Mouse (Mus musculus) midbrain, embryonic 13.5 days (tissue): ENCODE measurements at regions not wholly inside any gene's neighbourhood (a gene's known extent, or its start where the extent isn't known, plus 50 kb on each side); places are given as distances from the start of the nearest gene placed in this dataset.

Experiments used
- ATAC-seq: fragments of 200-750 bp; cut with Nextera tagmentation; 2 replicates; pipeline ENCODE4 v1.8.0; 2017; ENCODE audit warnings: mild to moderate bottlenecking, moderate TSS enrichment, moderate library complexity
- H3K27ac ChIP-seq: fragments of 300-500 bp; sonication (generic); 2 replicates; pipeline ENCODE4 v1.5.1; 2015; ENCODE audit warnings: inconsistent platforms, mild to moderate bottlenecking, moderate library complexity
- H3K27me3 ChIP-seq: fragments of 300-500 bp; sonication (generic); 2 replicates; pipeline ENCODE4 v1.6.1; 2015; ENCODE audit warnings: mild to moderate bottlenecking, inconsistent platforms
- H3K36me3 ChIP-seq: fragments of 300-500 bp; sonication (generic); 2 replicates; pipeline ENCODE4 v1.6.1; 2015; ENCODE audit warnings: mild to moderate bottlenecking, inconsistent platforms
- H3K4me1 ChIP-seq: fragments of 300-500 bp; sonication (generic); replicated peaks from 2 replicates; pipeline ENCODE4 v1.6.1; 2015; ENCODE audit warnings: inconsistent platforms
- H3K4me2 ChIP-seq: fragments of 300-500 bp; sonication (generic); replicated peaks from 2 replicates; pipeline ENCODE4 v1.6.1; 2015; ENCODE audit warnings: moderate library complexity, mild to moderate bottlenecking, inconsistent platforms
- H3K4me3 ChIP-seq: fragments of 300-500 bp; sonication (generic); replicated peaks from 2 replicates; pipeline ENCODE4 v1.5.1; 2015; ENCODE audit warnings: mild to moderate bottlenecking, inconsistent platforms
- H3K9ac ChIP-seq: fragments of 300-500 bp; sonication (generic); replicated peaks from 2 replicates; pipeline ENCODE4 v1.6.1; 2015; ENCODE audit warnings: mild to moderate bottlenecking, inconsistent platforms
- H3K9me3 ChIP-seq: fragments of 300-500 bp; sonication (generic); 2 replicates; pipeline ENCODE4 v1.6.1; 2016; ENCODE audit warnings: mild to moderate bottlenecking, inconsistent platforms
- WGBS: fragments of 180-500 bp; shearing (Covaris S2); methylation state at CpG from one replicate; pipeline ENCODE4 v1.1.7; 2015; 5-methylcytosine and 5-hydroxymethylcytosine counted together

DNA sequence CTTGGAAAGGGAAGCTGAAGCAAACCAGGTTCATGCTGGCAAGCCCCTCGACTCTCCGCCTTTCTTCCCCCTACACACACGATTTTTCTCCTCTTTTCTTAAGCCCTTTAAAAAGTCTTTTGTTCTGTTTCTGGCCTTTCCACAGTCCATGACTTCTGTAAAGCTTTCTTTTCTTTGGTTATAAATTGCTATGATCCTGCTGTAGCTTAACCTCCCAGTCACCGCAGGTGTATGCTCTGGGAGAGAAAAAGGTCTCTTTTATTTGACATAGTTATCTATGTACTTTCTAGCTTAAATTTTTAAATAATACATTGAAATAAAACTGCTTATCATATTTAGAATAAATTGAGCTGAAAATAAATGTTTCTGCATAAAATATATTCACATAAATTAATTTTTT, 813.0 kb downstream of the Slitrk6 start:
- Histone ChIP-seq H3K36me3 (no peaks in the 10 kb centered on the region), H3K4me2 (no peak overlapping the region), H3K4me3 (no peak overlapping the region), H3K27me3 (no peaks in the 10 kb centered on the region), H3K27ac (no peak overlapping the region), H3K4me1 (no peaks in the 10 kb centered on the region), H3K9ac (no peak overlapping the region), H3K9me3 (no peaks in the 10 kb centered on the region)
- no peak for ATAC-seq
- 63% methylated on average over 4 of the region's 4 CpGs for WGBS

DNA sequence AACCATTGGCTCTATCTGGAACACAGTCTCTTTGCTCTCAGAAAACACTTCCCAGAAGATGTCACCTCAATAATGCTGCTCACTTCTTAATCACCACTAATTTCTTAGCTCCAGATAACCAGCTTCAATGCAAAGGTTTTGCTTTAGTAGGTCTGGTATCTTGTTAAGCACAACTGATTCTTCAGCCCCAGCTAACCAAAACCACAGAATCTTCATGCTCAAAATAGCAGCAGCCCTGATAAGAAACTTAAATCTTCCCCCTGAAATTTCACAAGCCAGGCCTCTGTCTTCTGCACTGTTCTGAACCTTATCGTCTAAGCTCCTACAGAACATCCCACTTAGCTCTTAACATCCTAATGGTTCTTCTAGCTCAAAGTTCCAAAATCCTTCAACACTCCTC, 813.8 kb downstream of the Slitrk6 start:
- Histone ChIP-seq H3K27ac (no peak overlapping the region), H3K9ac (no peak overlapping the region), H3K4me2 (no peak overlapping the region), H3K4me1 (no peaks in the 10 kb centered on the region), H3K4me3 (no peak overlapping the region), H3K27me3 (no peaks in the 10 kb centered on the region), H3K9me3 (no peaks in the 10 kb centered on the region), H3K36me3 (no peaks in the 10 kb centered on the region)
- no peak for ATAC-seq
- 88% methylated on average over 1 of the region's 1 CpGs for WGBS

DNA sequence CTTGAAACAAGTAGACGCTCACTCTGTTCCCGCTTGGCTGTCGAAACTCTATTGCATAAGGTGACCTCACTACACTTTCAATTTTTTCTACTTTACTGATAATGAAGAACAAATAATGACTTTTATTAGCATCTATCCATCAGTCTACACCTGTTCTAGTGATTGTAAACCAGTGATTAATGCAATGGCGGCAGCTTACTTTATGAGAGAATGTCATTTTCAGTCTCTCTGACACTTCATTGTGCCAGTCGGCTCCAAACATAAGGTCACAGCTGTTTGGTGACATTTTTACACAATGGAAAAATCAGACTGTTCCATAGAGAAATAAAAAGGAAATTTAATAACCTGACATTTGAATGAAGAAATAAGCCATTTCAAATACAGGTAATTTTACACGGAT, 817.5 kb downstream of the Slitrk6 start:
- no peak overlapping the region for H3K27ac ChIP-seq
- no peaks in the 10 kb centered on the region for H3K36me3 ChIP-seq
- no peaks in the 10 kb centered on the region for H3K4me1 ChIP-seq
- no peak overlapping the region for H3K4me2 ChIP-seq
- no peak overlapping the region for H3K4me3 ChIP-seq
- ATAC-seq = no peak
- H3K9ac ChIP-seq = no peak overlapping the region
- WGBS = 89% methylated on average over 6 of the region's 6 CpGs
- no peaks in the 10 kb centered on the region for H3K9me3 ChIP-seq
- no peaks in the 10 kb centered on the region for H3K27me3 ChIP-seq

DNA sequence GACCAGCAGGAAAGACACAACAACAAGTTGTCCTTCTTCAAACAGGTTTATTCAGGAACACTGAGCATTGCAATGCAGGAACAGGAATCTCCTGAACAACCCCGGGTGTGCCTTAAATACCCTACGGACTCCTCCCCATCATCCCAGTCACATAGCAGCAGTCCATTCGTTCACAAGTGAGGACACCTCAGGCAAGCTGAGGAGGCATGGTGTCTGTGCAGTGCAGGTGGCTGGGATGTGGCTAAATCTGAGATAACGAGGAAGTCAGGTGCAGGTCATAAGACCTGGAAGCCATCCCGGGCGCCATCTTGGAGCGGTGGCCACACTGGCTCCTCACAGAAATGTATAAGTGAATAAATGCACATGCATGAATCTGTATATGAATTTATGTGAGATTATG, 826.0 kb downstream of the Slitrk6 start:
- Histone ChIP-seq H3K4me3 (no peak overlapping the region), H3K4me1 (no peaks in the 10 kb centered on the region), H3K9me3 (no peaks in the 10 kb centered on the region), H3K27ac (no peak overlapping the region), H3K4me2 (no peak overlapping the region), H3K36me3 (no peaks in the 10 kb centered on the region), H3K9ac (no peak overlapping the region), H3K27me3 (no peaks in the 10 kb centered on the region)
- 94% methylated on average over 7 of the region's 7 CpGs for WGBS
- no peak for ATAC-seq

DNA sequence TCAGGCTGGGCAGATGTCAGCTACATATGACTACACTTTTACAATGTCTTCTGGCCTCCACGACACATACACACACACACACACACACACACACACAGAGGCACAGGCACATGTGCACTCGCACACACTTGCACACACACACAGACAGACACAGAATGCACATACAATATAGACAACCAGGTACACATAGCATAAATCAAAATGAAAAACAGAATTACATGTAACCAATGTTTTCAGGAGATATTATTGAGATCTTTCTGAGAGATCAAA, 863.1 kb downstream of the Slitrk6 start:
- no peak for ATAC-seq
- Histone ChIP-seq H3K9me3 (no peaks in the 10 kb centered on the region), H3K27ac (no peak overlapping the region), H3K4me1 (no peaks in the 10 kb centered on the region), H3K9ac (no peak overlapping the region), H3K27me3 (no peaks in the 10 kb centered on the region), H3K36me3 (no peaks in the 10 kb centered on the region), H3K4me3 (no peak overlapping the region), H3K4me2 (no peak overlapping the region)
- WGBS = 86% methylated on average over 2 of the region's 2 CpGs

DNA sequence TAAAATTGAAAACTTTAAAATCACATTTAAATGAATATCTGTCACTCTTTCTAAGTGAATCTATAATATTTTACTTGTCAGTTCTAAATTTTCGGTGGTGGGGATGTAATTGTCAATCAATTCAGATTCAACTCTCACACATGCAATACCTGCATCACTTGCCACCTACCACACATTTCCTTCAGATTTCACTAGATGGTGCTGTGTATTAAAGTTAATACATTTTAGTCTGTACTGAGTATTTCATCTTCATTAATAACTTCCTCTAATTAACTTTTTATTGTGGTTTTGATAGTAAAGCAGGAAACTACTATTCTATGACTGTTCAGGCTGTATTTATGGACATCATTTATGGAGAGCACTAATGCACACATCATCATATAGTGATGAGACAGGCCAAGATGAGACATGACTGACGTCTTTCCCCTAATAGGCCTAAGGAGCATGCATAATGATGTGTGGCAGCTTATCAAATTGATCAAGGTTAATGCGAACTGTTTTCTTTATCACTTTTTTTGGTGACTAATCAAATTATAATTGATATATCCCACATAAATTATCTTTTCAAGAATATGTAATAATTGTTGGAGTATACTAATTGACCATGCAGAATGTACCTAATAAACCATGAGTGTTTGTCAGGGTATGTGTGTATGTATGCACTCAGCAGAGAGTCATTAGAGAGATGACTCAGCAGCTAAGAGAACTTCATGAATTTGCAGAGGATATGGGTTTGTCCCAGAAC, 863.6 kb downstream of the Slitrk6 start:
- 78% methylated on average over 3 of the region's 3 CpGs for WGBS
- H3K36me3 ChIP-seq = no peaks in the 10 kb centered on the region
- H3K27ac ChIP-seq = no peak overlapping the region
- H3K4me3 ChIP-seq = no peak overlapping the region
- H3K4me1 ChIP-seq = no peaks in the 10 kb centered on the region
- no peaks in the 10 kb centered on the region for H3K27me3 ChIP-seq
- H3K9ac ChIP-seq = no peak overlapping the region
- H3K9me3 ChIP-seq = no peaks in the 10 kb centered on the region
- peak; percentile 82 for ATAC-seq
- no peak overlapping the region for H3K4me2 ChIP-seq

DNA sequence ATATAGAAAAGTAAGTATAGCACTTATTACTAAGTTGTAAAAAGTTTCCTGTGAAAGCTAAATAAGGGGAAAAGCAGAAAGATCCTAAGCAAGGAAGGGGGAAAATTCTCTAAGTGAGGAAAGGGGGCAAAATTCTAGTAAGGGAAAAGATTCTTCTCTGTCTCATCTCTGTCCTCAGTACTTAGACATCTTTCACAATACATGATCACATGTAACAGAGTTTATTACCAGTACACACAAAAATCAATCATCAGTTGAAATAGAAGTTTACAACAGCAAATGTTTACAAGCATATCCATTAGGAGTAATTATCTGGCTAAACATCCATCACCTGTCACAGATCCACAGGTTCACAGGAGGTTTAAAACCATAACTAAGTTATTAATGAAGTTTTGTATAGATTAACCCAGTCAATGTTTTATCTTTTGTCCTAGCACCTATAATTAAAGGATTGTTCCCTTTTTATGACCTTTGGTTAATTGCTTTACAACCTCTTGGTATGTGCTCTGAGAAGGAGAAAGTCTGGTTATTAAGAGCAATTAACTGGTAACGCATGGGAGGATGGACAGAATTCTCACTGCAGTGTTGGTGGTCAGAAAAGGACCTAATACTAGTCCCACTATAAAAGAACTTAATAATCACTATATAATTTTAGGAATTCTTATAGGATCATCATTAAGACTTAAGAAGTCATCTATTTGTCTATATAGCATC, 877.8 kb downstream of the Slitrk6 start:
- H3K27me3 ChIP-seq = no peaks in the 10 kb centered on the region
- H3K4me2 ChIP-seq = no peak overlapping the region
- no peaks in the 10 kb centered on the region for H3K4me1 ChIP-seq
- H3K9ac ChIP-seq = no peak overlapping the region
- H3K9me3 ChIP-seq = no peaks in the 10 kb centered on the region
- no peak overlapping the region for H3K4me3 ChIP-seq
- H3K27ac ChIP-seq = no peak overlapping the region
- H3K36me3 ChIP-seq = no peaks in the 10 kb centered on the region
- 91% methylated on average over 1 of the region's 1 CpGs for WGBS
- no peak for ATAC-seq

DNA sequence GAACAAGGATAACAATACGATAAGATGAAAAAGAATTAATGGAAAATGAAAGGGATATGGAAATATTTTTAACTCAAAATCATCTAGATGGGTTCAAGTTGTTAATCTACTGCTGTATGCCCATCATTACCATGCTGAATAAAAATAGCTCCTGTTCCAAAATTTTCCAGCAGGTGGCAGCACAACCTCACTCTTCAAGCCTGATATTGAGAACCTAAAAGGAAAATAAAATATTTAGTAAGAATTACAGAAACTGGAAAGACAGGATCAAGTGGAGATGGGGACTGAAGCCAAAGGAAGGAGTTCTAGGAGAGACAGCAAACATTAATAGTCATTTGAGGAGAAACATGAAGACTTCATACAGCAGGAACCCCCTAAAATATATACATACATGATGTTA, 880.7 kb downstream of the Slitrk6 start:
- Histone ChIP-seq H3K4me2 (no peak overlapping the region), H3K27ac (no peak overlapping the region), H3K9ac (no peak overlapping the region), H3K4me3 (no peak overlapping the region), H3K4me1 (no peaks in the 10 kb centered on the region), H3K9me3 (no peaks in the 10 kb centered on the region), H3K36me3 (no peaks in the 10 kb centered on the region), H3K27me3 (no peaks in the 10 kb centered on the region)
- 0 out of 2 replicates have a peak, but pooled peaks have one; percentile 37 for ATAC-seq
- 10% methylated on average over 1 of the region's 1 CpGs for WGBS

DNA sequence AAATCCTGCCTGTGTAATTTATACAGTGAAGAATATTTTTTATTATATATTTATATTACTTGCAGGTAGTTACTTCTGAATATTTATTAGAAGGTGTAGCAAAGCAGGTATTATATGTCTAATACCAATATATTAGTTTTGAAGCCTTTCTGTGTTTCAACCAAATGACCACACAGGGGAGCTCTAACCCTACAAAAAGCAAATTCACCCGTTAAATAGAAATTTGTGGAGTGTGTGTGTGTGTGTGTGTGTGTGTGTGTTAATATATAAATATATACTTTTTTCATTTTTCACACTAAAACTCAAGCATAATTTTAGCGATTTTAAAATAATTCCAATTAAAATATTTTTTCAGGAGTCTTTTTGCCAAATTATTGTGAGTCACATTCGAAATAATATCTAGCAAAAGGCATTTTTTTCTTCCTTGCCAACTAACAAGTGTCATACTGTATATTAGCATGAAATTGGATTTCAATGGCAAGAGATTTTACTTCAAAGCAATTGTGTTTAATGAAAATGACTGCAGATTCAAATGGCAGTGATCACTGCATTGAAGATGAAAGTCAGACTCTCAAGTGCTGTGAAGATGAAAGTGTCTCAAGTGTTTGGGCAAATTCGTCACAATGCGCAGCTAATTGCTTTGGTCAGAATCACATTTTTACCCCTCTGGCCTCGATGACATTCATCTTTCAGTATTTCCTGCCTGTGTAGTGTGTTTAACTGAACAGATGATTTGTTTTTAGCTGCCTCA, 914.4 kb downstream of the Slitrk6 start:
- H3K4me3 ChIP-seq = no peak overlapping the region
- 41% methylated on average over 6 of the region's 6 CpGs for WGBS
- no peaks in the 10 kb centered on the region for H3K36me3 ChIP-seq
- no peak overlapping the region for H3K4me2 ChIP-seq
- no peaks in the 10 kb centered on the region for H3K27me3 ChIP-seq
- H3K9ac ChIP-seq = no peak overlapping the region
- H3K4me1 ChIP-seq = no peaks in the 10 kb centered on the region
- H3K9me3 ChIP-seq = no peaks in the 10 kb centered on the region
- peak; percentile 62 for ATAC-seq
- no peak overlapping the region for H3K27ac ChIP-seq

DNA sequence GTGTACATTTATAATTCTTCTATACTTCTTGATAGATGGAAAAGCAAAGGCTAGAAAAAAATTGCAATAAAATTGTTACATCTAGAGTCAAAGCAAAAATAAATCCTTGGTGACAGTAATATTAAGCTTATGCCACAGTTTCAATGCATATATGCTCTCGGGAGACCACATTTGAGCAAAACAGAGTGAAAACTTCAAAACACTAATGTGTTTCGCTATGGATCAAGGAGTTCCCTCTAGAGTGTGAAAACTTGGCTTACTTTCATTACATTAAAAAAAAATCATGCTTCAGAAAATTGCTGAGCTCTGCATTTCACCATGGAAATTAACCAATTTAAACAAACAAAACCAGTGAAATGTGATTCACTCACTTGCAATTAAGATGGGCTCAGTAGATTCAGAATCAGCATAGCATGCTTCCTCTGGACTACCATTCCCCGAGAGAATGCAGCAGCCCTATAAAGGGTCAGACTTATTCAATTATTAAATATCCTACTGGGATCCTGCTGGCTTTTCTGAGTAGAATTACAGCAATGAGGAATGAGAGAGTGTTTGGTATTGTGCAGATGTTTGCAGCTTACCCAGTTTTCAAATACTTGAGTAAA, 888.7 kb upstream of the Slitrk1 start:
- Histone ChIP-seq H3K4me3 (no peak overlapping the region), H3K36me3 (no peaks in the 10 kb centered on the region), H3K4me2 (no peak overlapping the region), H3K9me3 (no peaks in the 10 kb centered on the region), H3K27me3 (no peaks in the 10 kb centered on the region), H3K9ac (no peak overlapping the region), H3K27ac (no peak overlapping the region), H3K4me1 (no peaks in the 10 kb centered on the region)
- 54% methylated on average over 3 of the region's 3 CpGs for WGBS
- peak; percentile 53; the same call in 1 of the 2 replicates for ATAC-seq

DNA sequence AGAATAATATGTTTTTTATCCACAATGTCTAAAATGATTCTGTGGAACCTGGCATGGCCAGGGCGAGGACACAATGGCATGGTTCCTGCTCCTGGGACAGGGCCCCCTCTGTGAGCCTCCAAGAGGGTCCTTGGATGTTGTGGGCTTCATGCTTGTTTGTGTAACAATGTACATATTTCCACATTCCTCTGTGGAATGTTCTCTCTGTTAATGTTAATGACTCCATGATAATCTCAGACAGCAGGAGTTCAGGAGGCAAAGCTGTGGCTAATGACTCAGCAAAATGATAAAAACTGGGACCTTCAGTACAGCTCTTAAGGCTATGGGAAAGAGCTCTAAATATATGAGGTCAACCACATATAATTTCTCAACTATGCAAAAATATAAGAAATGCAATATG, 858.3 kb upstream of the Slitrk1 start:
- Histone ChIP-seq H3K4me1 (no peaks in the 10 kb centered on the region), H3K27me3 (no peaks in the 10 kb centered on the region), H3K36me3 (no peaks in the 10 kb centered on the region), H3K9me3 (no peaks in the 10 kb centered on the region), H3K4me2 (no peak overlapping the region), H3K9ac (no peak overlapping the region), H3K4me3 (no peak overlapping the region), H3K27ac (no peak overlapping the region)
- no peak for ATAC-seq
- 67% methylated on average over 1 of the region's 1 CpGs for WGBS

DNA sequence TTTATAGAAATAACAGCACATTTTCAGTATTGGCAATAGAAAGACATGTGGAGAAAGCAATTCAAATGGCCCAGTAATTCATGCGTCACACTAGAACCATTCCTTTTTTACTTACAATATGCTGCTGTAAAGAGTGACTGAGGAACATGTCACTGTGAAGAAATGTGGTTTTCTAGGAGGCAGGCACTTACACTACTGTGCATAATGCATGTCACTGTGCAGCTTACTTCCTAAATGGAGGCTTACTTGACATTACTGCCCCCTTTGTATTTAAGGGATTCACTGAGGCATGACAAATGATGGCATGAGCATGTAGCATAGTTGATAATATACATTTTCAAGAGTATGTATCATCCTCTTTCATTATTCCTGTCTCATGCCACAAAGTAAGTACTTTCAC, 846.9 kb upstream of the Slitrk1 start:
- Histone ChIP-seq H3K4me2 (no peak overlapping the region), H3K27ac (no peak overlapping the region), H3K9ac (no peak overlapping the region), H3K4me1 (no peaks in the 10 kb centered on the region), H3K36me3 (no peaks in the 10 kb centered on the region), H3K27me3 (no peaks in the 10 kb centered on the region), H3K9me3 (no peaks in the 10 kb centered on the region), H3K4me3 (no peak overlapping the region)
- 70% methylated on average over 1 of the region's 1 CpGs for WGBS
- no peak for ATAC-seq
